Mouse (Mus musculus) neural tube, embryonic 10.5 days (tissue): ENCODE measurements at regions not wholly inside any gene's neighbourhood (a gene's known extent, or its start where the extent isn't known, plus 50 kb on each side); places are given as distances from the start of the nearest gene placed in this dataset.
"Not testable (repeated sequence)": the region's sequence is repeated elsewhere in the genome, so short reads cannot be mapped to it uniquely, and the experiment has no call there.

Experiments
- DNase-seq: peaks from one replicate; pipeline ENCODE4 v3.0.0-alpha.2; 2017; ENCODE audit warnings: low spot score; ENCODE audit errors: extremely low spot score

DNA sequence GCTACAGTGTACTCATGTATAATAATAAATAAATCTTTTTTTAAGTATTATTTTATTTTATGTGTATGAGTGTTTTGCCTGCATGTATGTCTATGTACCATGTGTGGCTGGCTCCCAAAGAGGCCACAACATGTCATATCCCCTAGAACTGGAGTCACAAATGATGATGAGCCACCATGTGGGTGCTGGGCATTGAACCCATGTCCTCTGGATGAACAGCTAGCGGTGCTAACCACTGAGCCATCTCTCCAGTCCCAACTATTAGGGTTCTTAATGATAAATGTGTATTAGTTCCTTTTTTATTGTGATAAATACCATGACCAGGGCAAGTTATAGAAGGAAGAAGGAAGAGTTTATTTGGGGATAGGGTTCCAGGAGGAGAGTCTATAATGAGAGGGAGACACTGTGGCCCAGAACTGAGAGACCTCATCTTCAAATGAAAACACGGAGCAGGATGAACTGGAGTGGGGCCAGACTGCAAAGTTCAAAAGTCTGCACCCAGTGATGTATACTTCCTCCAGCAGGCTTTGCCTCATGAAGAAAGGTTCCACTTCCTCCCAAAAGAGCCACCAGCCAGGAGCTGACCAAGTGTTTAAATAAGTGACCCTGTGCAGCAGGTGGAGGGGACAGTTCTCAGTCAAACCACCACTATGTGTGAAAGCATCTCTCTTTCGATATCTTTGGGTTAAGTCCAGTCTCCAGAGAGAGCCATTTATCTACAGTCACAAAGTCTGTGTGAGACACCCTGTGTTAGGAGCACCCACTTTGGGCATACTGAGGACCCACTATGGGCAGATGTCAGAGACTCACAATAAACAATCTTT lies 69.8 kb upstream of the Cpsf6 start:
- no peak for DNase-seq

GRCm38 (mm10) chr10:117448783-117449182 lies 69.0 kb upstream of the Cpsf6 start:
- DNase-seq, result not testable (repeated sequence)

- no peak for DNase-seq
Measured at GRCm38 (mm10) chr10:117447626-117448025, 67.8 kb upstream of the Cpsf6 start.

GRCm38 (mm10) chr10:117447206-117447605 lies 67.4 kb upstream of the Cpsf6 start:
- DNase-seq, result no peak

- DNase-seq, result no peak
Measured at GRCm38 (mm10) chr10:117446776-117447175, 67.0 kb upstream of the Cpsf6 start.

DNA sequence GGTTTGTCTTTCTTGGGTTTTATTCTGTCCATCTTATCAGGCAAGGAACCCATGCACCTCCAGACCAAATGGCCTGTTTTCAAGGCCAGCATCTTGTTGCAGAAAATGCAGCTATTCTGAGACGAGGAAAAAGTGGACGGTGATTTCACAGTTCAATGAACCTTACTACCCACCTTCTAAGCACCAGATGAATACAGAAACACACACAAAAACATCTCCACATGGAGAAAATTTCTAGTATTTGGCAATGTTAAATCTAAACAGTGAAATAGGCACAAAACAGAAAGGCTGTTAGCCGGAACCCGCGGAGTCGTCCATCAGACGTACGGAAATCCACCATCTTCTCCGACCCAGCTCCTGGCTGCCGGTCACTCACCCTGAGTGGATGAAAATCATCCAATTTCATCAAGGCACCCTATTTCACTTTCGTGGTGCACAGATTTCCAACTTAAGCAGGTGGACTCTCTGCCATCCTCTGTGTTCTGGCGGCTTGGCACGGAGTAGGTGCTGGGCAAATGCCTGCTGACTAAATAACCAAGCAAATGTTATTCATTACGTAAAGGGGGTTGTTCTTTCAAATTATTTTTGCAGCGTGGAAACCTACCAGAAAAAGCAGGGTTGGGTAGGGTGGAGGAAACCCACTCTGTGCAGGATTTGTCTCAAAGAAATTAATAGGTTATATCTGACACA lies 66.1 kb upstream of the Cpsf6 start:
- no peak for DNase-seq

GRCm38 (mm10) chr10:117445181-117445790 lies 65.5 kb upstream of the Cpsf6 start:
- no peak for DNase-seq

DNA sequence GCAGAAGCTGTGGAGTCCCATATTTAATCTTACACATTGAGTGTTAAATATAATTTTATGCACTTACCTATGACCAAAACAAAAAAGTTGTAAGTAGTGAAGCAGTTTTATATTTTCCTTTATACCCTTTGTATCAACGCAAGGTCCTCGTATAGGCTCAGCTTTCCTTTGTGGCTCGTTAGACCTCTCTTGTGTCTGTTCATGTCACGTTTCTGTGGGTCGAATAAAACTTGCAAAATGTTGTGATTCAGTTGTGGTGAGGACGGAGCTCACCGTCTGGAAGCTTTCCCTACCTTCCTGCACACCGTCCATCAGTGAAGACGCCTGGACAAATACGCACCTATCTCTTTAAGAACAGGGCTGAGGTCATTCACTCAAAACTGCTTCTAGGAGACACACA lies 64.9 kb upstream of the Cpsf6 start:
- DNase-seq, result no peak

GRCm38 (mm10) chr10:117443426-117444350 lies 63.9 kb upstream of the Cpsf6 start:
- DNase-seq, result no peak

- no peak for DNase-seq
Measured at GRCm38 (mm10) chr10:117441979-117442803, 62.4 kb upstream of the Cpsf6 start.

DNA sequence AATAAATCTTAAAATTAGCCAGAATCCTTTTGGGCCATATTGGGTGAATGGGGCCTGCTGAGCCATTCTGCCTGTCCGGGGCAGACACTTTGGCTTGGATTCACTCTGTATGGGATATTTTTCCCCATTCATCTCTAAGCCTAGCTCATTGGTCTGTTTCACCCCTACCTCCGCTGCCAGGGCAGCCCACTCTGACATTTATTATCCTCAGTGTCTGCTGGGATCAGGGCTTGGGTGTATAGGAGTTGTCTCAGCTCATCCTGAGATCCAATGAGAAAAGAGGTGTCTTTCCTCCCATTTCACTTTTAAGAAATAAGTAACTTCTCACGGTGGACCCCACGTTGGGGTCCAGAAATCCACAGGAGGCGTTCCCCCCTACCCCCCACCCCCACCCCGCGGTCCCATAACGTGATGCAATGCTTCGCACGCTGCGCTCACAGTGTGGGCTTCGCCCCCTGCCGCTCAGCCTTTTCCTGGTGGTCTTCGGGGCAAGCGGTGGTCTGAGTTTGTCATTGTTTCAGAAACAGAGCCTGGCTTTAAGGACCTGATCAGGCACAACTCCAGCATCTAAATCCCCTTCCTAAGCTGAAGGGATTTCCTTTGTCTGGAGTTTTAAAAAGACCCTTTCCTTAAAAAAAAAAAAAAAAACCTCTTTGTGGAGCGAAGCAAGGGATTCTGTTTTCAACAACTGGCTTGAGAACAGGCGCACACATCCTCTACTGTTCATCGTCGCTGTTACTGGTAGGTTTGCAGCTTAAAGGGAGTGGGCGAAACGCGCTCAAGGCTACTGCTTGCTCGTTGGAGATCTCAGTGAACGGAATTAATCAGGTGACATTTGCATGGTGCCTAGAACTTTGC lies 61.5 kb upstream of the Cpsf6 start:
- no peak for DNase-seq

GRCm38 (mm10) chr10:117440225-117440976 lies 60.6 kb upstream of the Cpsf6 start:
- no peak for DNase-seq

DNA sequence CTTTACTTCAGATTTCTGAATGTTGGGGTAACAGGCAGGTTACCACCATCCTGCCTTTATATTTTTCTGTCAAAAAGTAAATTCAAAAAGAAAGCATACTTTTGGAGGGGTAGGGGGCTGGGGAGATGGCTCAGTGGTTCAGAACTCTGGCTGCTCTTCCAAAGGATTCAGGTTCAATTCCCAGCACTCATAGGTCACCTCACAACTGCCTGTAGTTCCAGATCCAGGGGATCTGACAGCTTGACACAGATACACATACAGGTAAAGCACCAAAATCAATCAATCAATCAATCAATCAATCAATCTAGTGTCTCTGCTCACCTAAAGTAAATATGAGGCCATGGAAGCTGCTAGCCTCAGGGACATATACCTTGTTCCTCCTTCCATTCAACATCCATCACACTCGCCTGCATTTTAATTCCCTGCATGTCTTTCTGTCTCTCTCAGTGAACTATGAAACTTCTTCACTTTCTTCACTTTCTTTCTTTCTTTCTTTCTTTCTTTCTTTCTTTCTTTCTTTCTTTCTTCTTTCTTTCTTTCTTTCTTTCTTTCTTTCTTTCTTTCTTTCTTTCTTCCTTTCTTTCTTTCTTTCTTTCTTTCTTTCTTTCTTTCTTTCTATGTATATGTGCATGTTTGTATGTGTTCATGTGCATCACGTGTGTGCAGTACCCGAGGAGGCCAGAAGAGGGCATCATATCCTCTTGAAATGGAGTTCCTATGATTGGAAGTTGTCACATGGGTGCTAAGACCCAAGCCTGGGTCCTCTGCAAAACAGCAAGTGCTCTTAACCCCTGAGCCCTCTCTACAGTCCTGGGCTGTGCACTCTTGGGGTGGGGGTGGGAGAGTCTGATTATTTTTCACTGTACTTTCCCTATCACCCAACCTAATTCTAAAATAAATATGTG lies 59.6 kb upstream of the Cpsf6 start:
- DNase-seq, result no peak

DNA sequence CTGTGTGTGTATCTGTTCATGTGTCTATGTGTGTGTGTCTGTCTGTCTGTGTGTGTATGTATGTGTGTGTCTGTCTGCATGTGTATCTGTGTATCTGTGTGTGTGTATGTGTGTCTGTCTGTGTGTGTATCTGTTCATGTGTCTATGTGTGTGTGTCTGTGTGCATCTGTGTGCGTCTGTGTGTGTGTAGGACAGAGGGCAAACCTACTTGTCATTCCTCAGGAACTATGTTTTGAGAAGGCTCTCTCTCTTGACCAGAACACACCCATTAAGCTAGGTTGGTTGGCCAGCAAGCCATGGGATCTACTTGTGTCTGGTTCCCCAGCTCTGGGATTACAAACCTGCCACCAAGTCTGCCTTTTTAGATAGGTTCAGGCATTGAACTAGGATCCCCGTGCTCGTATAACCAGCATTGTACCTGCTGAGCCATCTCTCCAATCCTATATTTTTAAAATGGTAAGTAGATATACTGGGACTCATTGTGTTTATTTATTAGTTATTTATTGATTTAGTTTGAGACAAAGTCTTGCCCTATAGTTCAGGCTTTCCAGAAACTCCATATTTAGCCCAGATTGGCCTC lies 58.9 kb upstream of the Cpsf6 start:
- no peak for DNase-seq

DNA sequence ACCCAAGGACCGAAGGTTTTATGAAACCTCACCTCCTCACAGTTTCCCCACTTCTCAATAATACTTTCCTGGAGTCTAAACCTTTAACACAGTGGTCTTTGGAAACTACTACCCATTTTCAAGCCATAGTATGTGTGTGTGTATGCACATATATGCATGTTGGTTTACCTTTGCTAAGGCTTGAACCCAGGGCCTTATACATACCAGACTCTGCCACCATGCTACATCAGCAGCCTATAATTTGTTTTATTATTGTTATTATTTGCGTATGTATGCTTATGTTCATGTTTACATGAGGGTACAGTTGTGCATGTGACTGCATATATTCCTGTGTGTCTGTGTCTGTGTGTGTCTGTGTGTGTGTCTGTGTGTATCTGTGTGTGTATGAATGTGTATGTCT lies 58.2 kb upstream of the Cpsf6 start:
- no peak for DNase-seq

- DNase-seq, result peak; percentile 41
Measured at GRCm38 (mm10) chr10:117436875-117437715, 57.3 kb upstream of the Cpsf6 start.
